9 mouse cellular contexts compared by ENCODE assay signal in genomic region chr15:81924933-81925332, GRCm38 (mm10). TPM values are rescaled to one million over a fixed set of nuclear protein-coding genes. Genes with fewer than 3 reads are reported as not detected.
A peak's percentile ranks its signal among the peaks of the same experiment; 100 is the strongest.
DNase-seq lines count a peak whose midpoint lies in the region; ATAC-seq and TF ChIP-seq lines count a peak whose summit lies in the region.
"Had no signal": no experiment of that assay in that cellular context is flagged by ENCODE, and none has a peak within 500 bp of the region (broad histone marks: within the 10 kb centered on the region; RNA-seq: fewer than 3 reads in every experiment).

No protein-coding gene starts in this region.

- TF ChIP-seq CTCF in left cerebral cortex, adult 2 months (IDR thresholded peaks at IDR 0.05), result no peak
- TF ChIP-seq CTCF in intestine, postnatal 0 days (IDR thresholded peaks at IDR 0.05; ENCODE audit: low read depth), result no peak

- no peak for ATAC-seq in embryonic facial prominence, embryonic 14.5 days (ENCODE audit: low read depth)
- ATAC-seq in intestine, postnatal 0 days, result no peak
- ATAC-seq in neural tube, embryonic 13.5 days (ENCODE audit: low read depth), result no peak

- intact Hi-C loops in left cerebral cortex, adult 2 months (cut with DNase I), result no loop called here
- intact Hi-C loops in left cerebral cortex, postnatal 14 days (cut with DNase I), result no loop called here

- peak overlapping the region; percentile 79 for H3K9ac ChIP-seq in embryonic facial prominence, embryonic 14.5 days (ENCODE audit: low read depth, low read length)
- no peak overlapping the region for H3K9ac ChIP-seq in intestine, postnatal 0 days (ENCODE audit: low read depth, low read length)
- H3K9ac ChIP-seq in neural tube, embryonic 13.5 days, result peak overlapping the region; percentile 78

- peak overlapping the region; percentile 19; the same call in 1 of the 2 replicates for H3K27ac ChIP-seq in left cerebral cortex, adult 2 months
- no peak overlapping the region for H3K27ac ChIP-seq in embryonic facial prominence, embryonic 14.5 days (replicated peaks; ENCODE audit: low read depth, low read length)
- no peak overlapping the region for H3K27ac ChIP-seq in intestine, postnatal 0 days (ENCODE audit: low read depth, low read length)
- no peak overlapping the region for H3K27ac ChIP-seq in neural tube, embryonic 13.5 days (replicated peaks)

- no peaks in the 10 kb centered on the region for H3K9me3 ChIP-seq in embryonic facial prominence, embryonic 14.5 days (ENCODE audit: control insufficient read depth, low read length)
- no peaks in the 10 kb centered on the region for H3K9me3 ChIP-seq in intestine, postnatal 0 days (ENCODE audit: control insufficient read depth)
- H3K9me3 ChIP-seq in neural tube, embryonic 13.5 days, result no peaks in the 10 kb centered on the region

- no peak for DNase-seq in left cerebral cortex, adult 2 months (ENCODE audit: extremely low spot score in 1 of 2, low spot score in 2 of 2)
- DNase-seq in left cerebral cortex, postnatal 14 days (ENCODE audit: low spot score in 2 of 2), result no peak
- DNase-seq in embryonic facial prominence, embryonic 14.5 days (ENCODE audit: low spot score), result no peak
- DNase-seq in B cell, adult 2 months, result no peak
- no peak for DNase-seq in adrenal gland, adult (ENCODE audit: inconsistent age in 2 of 2, low spot score in 1 of 2)
- DNase-seq in Muller cell, postnatal 12 days (ENCODE audit: inconsistent ontology term), result no peak
- DNase-seq: lung, postnatal 14 days had no signal

- peak overlapping the region; percentile 83 for H3K4me3 ChIP-seq in left cerebral cortex, adult 2 months
- peak overlapping the region; percentile 79 for H3K4me3 ChIP-seq in embryonic facial prominence, embryonic 14.5 days (ENCODE audit: low read depth, low read length)
- H3K4me3 ChIP-seq in intestine, postnatal 0 days (ENCODE audit: low read depth, low read length), result peak overlapping the region; percentile 54
- peak overlapping the region; percentile 64 for H3K4me3 ChIP-seq in neural tube, embryonic 13.5 days

- no peaks in the 10 kb centered on the region for H3K27me3 ChIP-seq in embryonic facial prominence, embryonic 14.5 days (replicated peaks; ENCODE audit: control insufficient read depth, insufficient read depth, low read length)
- no peaks in the 10 kb centered on the region for H3K27me3 ChIP-seq in intestine, postnatal 0 days (replicated peaks; ENCODE audit: control insufficient read depth, insufficient read depth, low read length)
- no peaks in the 10 kb centered on the region for H3K27me3 ChIP-seq in neural tube, embryonic 13.5 days

- H3K36me3 ChIP-seq in embryonic facial prominence, embryonic 14.5 days (ENCODE audit: control insufficient read depth, insufficient read depth, low read length), result no peaks in the 10 kb centered on the region
- no peaks in the 10 kb centered on the region for H3K36me3 ChIP-seq in intestine, postnatal 0 days (ENCODE audit: control insufficient read depth, insufficient read depth)
- peaks cover 5% of the 10 kb centered on the region; the same call in 1 of the 2 replicates for H3K36me3 ChIP-seq in neural tube, embryonic 13.5 days

- H3K4me1 ChIP-seq in embryonic facial prominence, embryonic 14.5 days (ENCODE audit: control insufficient read depth, insufficient read depth, low read length), result peaks cover 12% of the 10 kb centered on the region
- H3K4me1 ChIP-seq in intestine, postnatal 0 days (replicated peaks; ENCODE audit: control insufficient read depth, insufficient read depth, low read length), result no peaks in the 10 kb centered on the region
- H3K4me1 ChIP-seq in neural tube, embryonic 13.5 days (replicated peaks), result peaks cover 56% of the 10 kb centered on the region

- 86% methylated on average over 11 of the region's 11 CpGs for WGBS in embryonic facial prominence, embryonic 14.5 days
- WGBS in intestine, postnatal 0 days, result 87% methylated on average over 11 of the region's 11 CpGs
- WGBS in neural tube, embryonic 13.5 days, result 84% methylated on average over 11 of the region's 11 CpGs

- H3K4me2 ChIP-seq in embryonic facial prominence, embryonic 14.5 days (ENCODE audit: low read depth, low read length), result peak overlapping the region; percentile 92
- H3K4me2 ChIP-seq in intestine, postnatal 0 days (replicated peaks; ENCODE audit: low read depth), result peak overlapping the region; percentile 96
- H3K4me2 ChIP-seq in neural tube, embryonic 13.5 days, result peak overlapping the region; percentile 86

RNA-seq across cellular contexts. Expression of gene Polr3h, which starts 1.1 kb away (rescaled TPM):
- 10 to 100 TPM; 50.1 to 56.8 TPM for total RNA-seq in left cerebral cortex, adult 2 months (2021)
- 10 to 100 TPM; 52.8 to 53.9 TPM for total RNA-seq in left cerebral cortex, postnatal 14 days (2021)
- polyA plus RNA-seq in embryonic facial prominence, embryonic 14.5 days (2014; fragmentation: Nextera tagmentation; extraction: Ambion mirVana), result 70.4 and 72.6 TPM in 2 replicates
- 114 and 123 TPM in 2 replicates for polyA plus RNA-seq in intestine, postnatal 0 days (2015; fragmentation: Nextera tagmentation; extraction: Ambion mirVana)
- 78.6 and 80.6 TPM in 2 replicates for polyA plus RNA-seq in neural tube, embryonic 13.5 days (2015; fragmentation: Nextera tagmentation; extraction: Ambion mirVana)

RNA-seq across cellular contexts. Expression of gene Csdc2, which starts 11.6 kb away (rescaled TPM):
- total RNA-seq in left cerebral cortex, adult 2 months (2021), result 10 to 100 TPM; 91.2 to 97.6 TPM
- 100 to 1,000 TPM; 109 to 112 TPM for total RNA-seq in left cerebral cortex, postnatal 14 days (2021)
- 20.2 and 20.9 TPM in 2 replicates for polyA plus RNA-seq in embryonic facial prominence, embryonic 14.5 days (2014; fragmentation: Nextera tagmentation; extraction: Ambion mirVana)
- 4.4 and 4.9 TPM in 2 replicates for polyA plus RNA-seq in intestine, postnatal 0 days (2015; fragmentation: Nextera tagmentation; extraction: Ambion mirVana)
- polyA plus RNA-seq in neural tube, embryonic 13.5 days (2015; fragmentation: Nextera tagmentation; extraction: Ambion mirVana), result 117 and 127 TPM in 2 replicates

RNA-seq across cellular contexts. Expression of gene Pmm1, which starts 35.8 kb away (rescaled TPM):
- 100 to 1,000 TPM; 199 to 206 TPM for total RNA-seq in left cerebral cortex, adult 2 months (2021)
- 100 to 1,000 TPM; 190 to 201 TPM for total RNA-seq in left cerebral cortex, postnatal 14 days (2021)
- 43.0 and 43.5 TPM in 2 replicates for polyA plus RNA-seq in embryonic facial prominence, embryonic 14.5 days (2014; fragmentation: Nextera tagmentation; extraction: Ambion mirVana)
- 14.5 and 15.8 TPM in 2 replicates for polyA plus RNA-seq in intestine, postnatal 0 days (2015; fragmentation: Nextera tagmentation; extraction: Ambion mirVana)
- polyA plus RNA-seq in neural tube, embryonic 13.5 days (2015; fragmentation: Nextera tagmentation; extraction: Ambion mirVana), result 62.2 and 75.2 TPM in 2 replicates

RNA-seq across cellular contexts. Expression of gene Aco2, which starts 52.8 kb away (rescaled TPM):
- 100 to 1,000 TPM; 420 to 427 TPM for total RNA-seq in left cerebral cortex, adult 2 months (2021)
- total RNA-seq in left cerebral cortex, postnatal 14 days (2021), result 100 to 1,000 TPM; 445 to 467 TPM
- 160 and 165 TPM in 2 replicates for polyA plus RNA-seq in embryonic facial prominence, embryonic 14.5 days (2014; fragmentation: Nextera tagmentation; extraction: Ambion mirVana)
- polyA plus RNA-seq in intestine, postnatal 0 days (2015; fragmentation: Nextera tagmentation; extraction: Ambion mirVana), result 192 and 209 TPM in 2 replicates
- polyA plus RNA-seq in neural tube, embryonic 13.5 days (2015; fragmentation: Nextera tagmentation; extraction: Ambion mirVana), result 252 and 268 TPM in 2 replicates

RNA-seq across cellular contexts. Expression of gene Phf5a, which starts 53.2 kb away (rescaled TPM):
- total RNA-seq in left cerebral cortex, adult 2 months (2021), result 10 to 100 TPM; 31.1 to 32.8 TPM
- 10 to 100 TPM; 31.8 to 39.8 TPM for total RNA-seq in left cerebral cortex, postnatal 14 days (2021)
- 138 and 146 TPM in 2 replicates for polyA plus RNA-seq in embryonic facial prominence, embryonic 14.5 days (2014; fragmentation: Nextera tagmentation; extraction: Ambion mirVana)
- 75.9 and 79.2 TPM in 2 replicates for polyA plus RNA-seq in intestine, postnatal 0 days (2015; fragmentation: Nextera tagmentation; extraction: Ambion mirVana)
- 111 and 129 TPM in 2 replicates for polyA plus RNA-seq in neural tube, embryonic 13.5 days (2015; fragmentation: Nextera tagmentation; extraction: Ambion mirVana)
